In the genomic region with DNA sequence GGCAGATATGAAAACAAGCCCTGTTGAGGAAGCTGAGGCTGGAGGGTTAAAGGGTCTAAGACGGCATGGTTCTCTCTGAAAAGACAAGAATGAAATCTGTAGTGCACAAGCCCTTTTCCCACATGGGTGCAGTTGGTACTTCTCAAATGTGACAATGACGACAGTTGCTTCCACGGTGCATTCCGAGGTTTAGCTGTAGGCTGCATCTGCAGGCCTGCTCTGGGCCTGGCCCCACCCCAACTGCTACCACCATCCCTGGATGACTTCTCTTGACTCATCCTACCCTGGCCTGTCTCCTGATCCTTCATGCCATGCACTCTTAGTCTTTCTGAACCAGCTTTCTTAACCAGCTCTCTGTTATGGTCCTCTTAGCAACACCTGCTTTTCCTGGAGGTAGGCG, we compare ENCODE assay signal across 27 mouse cellular contexts. TPM values are rescaled to one million over a fixed set of nuclear protein-coding genes. Genes with fewer than 3 reads are reported as not detected.
A peak's percentile ranks its signal among the peaks of the same experiment; 100 is the strongest.
DNase-seq lines count a peak whose midpoint lies in the region; ATAC-seq lines count a peak whose summit lies in the region.
"Had no signal": no experiment of that assay in that cellular context is flagged by ENCODE, and none has a peak within 500 bp of the region (broad histone marks: within the 10 kb centered on the region; RNA-seq: fewer than 3 reads in every experiment).

No protein-coding gene starts in this region.

- peaks cover 25% of the 10 kb centered on the region for H3K4me1 ChIP-seq in embryonic facial prominence, embryonic 15.5 days
- H3K4me1 ChIP-seq in midbrain, embryonic 13.5 days (replicated peaks): peaks cover 8% of the 10 kb centered on the region

- intact Hi-C loops in gastrocnemius, postnatal 14 days (cut with DNase I; ENCODE audit: low total_unique reads): no loop called here

- no peak overlapping the region for H3K4me2 ChIP-seq in embryonic facial prominence, embryonic 15.5 days (replicated peaks)
- H3K4me2 ChIP-seq in midbrain, embryonic 13.5 days (replicated peaks): no peak overlapping the region
- H3K4me2 ChIP-seq: embryonic facial prominence, embryonic 12.5 days; forebrain, embryonic 13.5 days; forebrain, embryonic 15.5 days had no signal

- no peaks in the 10 kb centered on the region for H3K9me3 ChIP-seq in embryonic facial prominence, embryonic 15.5 days (replicated peaks)
- no peaks in the 10 kb centered on the region; the same call in 1 of the 2 replicates for H3K9me3 ChIP-seq in midbrain, embryonic 13.5 days
- H3K9me3 ChIP-seq: embryonic facial prominence, embryonic 12.5 days; forebrain, embryonic 15.5 days had no signal

- H3K9ac ChIP-seq in embryonic facial prominence, embryonic 15.5 days: no peak overlapping the region
- H3K9ac ChIP-seq in midbrain, embryonic 13.5 days (replicated peaks): no peak overlapping the region
- H3K9ac ChIP-seq: embryonic facial prominence, embryonic 12.5 days; forebrain, embryonic 13.5 days; forebrain, embryonic 15.5 days; forebrain, postnatal 0 days had no signal

- ATAC-seq in embryonic facial prominence, embryonic 15.5 days (ENCODE audit: insufficient number of reproducible peaks, low FRiP score, low TSS enrichment, low read depth): peak; percentile 27; the same call in 1 of the 2 replicates
- ATAC-seq in midbrain, embryonic 13.5 days: no peak
- ATAC-seq: activated CD4-positive, CD25-positive, alpha-beta regulatory T cell, adult 4 months; CD4-positive, CD25-positive, alpha-beta regulatory T cell, adult 4 months; forebrain, embryonic 13.5 days; forebrain, embryonic 15.5 days; forebrain, postnatal 0 days; Patski had no signal

- H3K36me3 ChIP-seq in embryonic facial prominence, embryonic 15.5 days: no peaks in the 10 kb centered on the region
- H3K36me3 ChIP-seq in midbrain, embryonic 13.5 days: no peaks in the 10 kb centered on the region
- H3K36me3 ChIP-seq: embryonic facial prominence, embryonic 12.5 days; forebrain, embryonic 15.5 days; G1E had no signal

- WGBS in embryonic facial prominence, embryonic 15.5 days: 51% methylated on average over 5 of the region's 5 CpGs
- WGBS in midbrain, embryonic 13.5 days: 89% methylated on average over 5 of the region's 5 CpGs

- peak; percentile 38 for DNase-seq in gastrocnemius, postnatal 14 days
- DNase-seq in gastrocnemius, postnatal 10 days: no peak
- DNase-seq in 3134 (ENCODE audit: extremely low read depth, insufficient read length, low spot score) (peak; percentile 34), 3T3-L1 (ENCODE audit: low read depth, low spot score) (peak; percentile 56)
- no peak for DNase-seq in adrenal gland, adult (ENCODE audit: inconsistent age in 2 of 2, low spot score in 1 of 2)
- DNase-seq in adrenal gland, postnatal 4 days (ENCODE audit: low spot score in 2 of 2): no peak
- DNase-seq: adrenal gland, adult 8-10 months; adrenal gland, postnatal 14 days; adrenal gland, postnatal 36 days; cerebellum, adult 11 months; cerebellum, adult 18-20 months; cerebellum, adult 8-10 months; cerebellum, adult 9-11 months; cerebellum, postnatal 14 days; cerebellum, postnatal 36 days; embryo, embryonic 11 days; forebrain, postnatal 0 days had no signal

- H3K27ac ChIP-seq in embryonic facial prominence, embryonic 15.5 days (replicated peaks): no peak overlapping the region
- no peak overlapping the region for H3K27ac ChIP-seq in midbrain, embryonic 13.5 days
- H3K27ac ChIP-seq: embryonic facial prominence, embryonic 12.5 days; forebrain, embryonic 13.5 days; forebrain, embryonic 15.5 days had no signal

- H3K27me3 ChIP-seq in embryonic facial prominence, embryonic 15.5 days: no peaks in the 10 kb centered on the region
- no peaks in the 10 kb centered on the region for H3K27me3 ChIP-seq in midbrain, embryonic 13.5 days
- H3K27me3 ChIP-seq: embryonic facial prominence, embryonic 12.5 days; forebrain, embryonic 15.5 days; Patski had no signal

- no peak overlapping the region for H3K4me3 ChIP-seq in embryonic facial prominence, embryonic 15.5 days (replicated peaks)
- H3K4me3 ChIP-seq in midbrain, embryonic 13.5 days (replicated peaks): no peak overlapping the region
- H3K4me3 ChIP-seq: embryonic facial prominence, embryonic 12.5 days; forebrain, embryonic 13.5 days; forebrain, embryonic 15.5 days had no signal

RNA-seq across cellular contexts. Expression of gene Gfra1, which starts 22.9 kb away (rescaled TPM):
- total RNA-seq in gastrocnemius, postnatal 14 days (2021): 1 to 10 TPM; 4.7 to 6.6 TPM
- 10 to 100 TPM in 1 of 2 experiments, 1 to 10 TPM in 1; 9.5 to 10.3 TPM for total RNA-seq in gastrocnemius, postnatal 10 days (2021)
- polyA plus RNA-seq in embryonic facial prominence, embryonic 15.5 days (2015; fragmentation: Nextera tagmentation; extraction: Ambion mirVana): 55.4 and 64.7 TPM in 2 replicates
- polyA plus RNA-seq in midbrain, embryonic 13.5 days (2015; fragmentation: Nextera tagmentation; extraction: Ambion mirVana): 42.5 and 47.9 TPM in 2 replicates
- total RNA-seq in adrenal gland, postnatal 4 days (2021): 1 to 10 TPM; 6.7 to 8.2 TPM
- total RNA-seq: CH12.LX had no signal
- polyA plus RNA-seq: G1E had no signal

Comparison
In these comparisons a context has a peak if more than half of its experiments do, and no peak if none do; other contexts are left out.
1. DNase-seq: peak in gastrocnemius, postnatal 14 days (single experiment), 3134 (single experiment) and 3T3-L1 (single experiment); none in gastrocnemius, postnatal 10 days (single experiment), adrenal gland, adult (0 of 2) and adrenal gland, postnatal 4 days (0 of 2).